Mouse (Mus musculus): ENCODE measurements around the gene Tex21.
"Not testable (repeated sequence)": the region's sequence is repeated elsewhere in the genome, so short reads cannot be mapped to it uniquely, and the experiment has no call there.

The Tex21 gene

GRCm38 (mm10) chr12:76196709-76197054, 49.9 kb downstream of the Tex21 start:
- DNase-seq (ENCODE audit: extremely low spot score, low read depth, low spot score) = peak; percentile 91

- peak; percentile 61 for DNase-seq (ENCODE audit: extremely low spot score, low read depth, low spot score)
Measured at GRCm38 (mm10) chr12:76195912-76196708, 50.4 kb downstream of the Tex21 start.

- DNase-seq (ENCODE audit: extremely low spot score, low read depth, low spot score) = no peak
Measured at GRCm38 (mm10) chr12:76194526-76194925, 52.0 kb downstream of the Tex21 start.

GRCm38 (mm10) chr12:76190940-76191339, 55.6 kb downstream of the Tex21 start:
- DNase-seq (ENCODE audit: extremely low spot score, low read depth, low spot score) = peak; percentile 41

- no peak for DNase-seq (ENCODE audit: extremely low spot score, low read depth, low spot score)
Measured at GRCm38 (mm10) chr12:76187849-76188248, 58.7 kb downstream of the Tex21 start.

- no peak for DNase-seq (ENCODE audit: extremely low spot score, low read depth, low spot score)
Measured at GRCm38 (mm10) chr12:76186473-76186872, 60.1 kb downstream of the Tex21 start.

- DNase-seq (ENCODE audit: extremely low spot score, low read depth, low spot score) = no peak
Measured at GRCm38 (mm10) chr12:76185167-76185816, 61.3 kb downstream of the Tex21 start.

- no peak for DNase-seq (ENCODE audit: extremely low spot score, low read depth, low spot score)
Measured at GRCm38 (mm10) chr12:76184271-76184670, 62.3 kb downstream of the Tex21 start.

GRCm38 (mm10) chr12:76182831-76183230, 63.7 kb downstream of the Tex21 start:
- no peak for DNase-seq (ENCODE audit: extremely low spot score, low read depth, low spot score)

GRCm38 (mm10) chr12:76181471-76181870, 65.1 kb downstream of the Tex21 start:
- no peak for DNase-seq (ENCODE audit: extremely low spot score, low read depth, low spot score)

GRCm38 (mm10) chr12:76180442-76180841, 66.1 kb downstream of the Tex21 start:
- DNase-seq (ENCODE audit: extremely low spot score, low read depth, low spot score) = no peak

GRCm38 (mm10) chr12:76179527-76179926, 67.0 kb downstream of the Tex21 start:
- DNase-seq (ENCODE audit: extremely low spot score, low read depth, low spot score) = no peak

GRCm38 (mm10) chr12:76179051-76179450, 67.5 kb downstream of the Tex21 start:
- DNase-seq (ENCODE audit: extremely low spot score, low read depth, low spot score) = no peak

GRCm38 (mm10) chr12:76177864-76178518, 68.6 kb downstream of the Tex21 start:
- DNase-seq (ENCODE audit: extremely low spot score, low read depth, low spot score) = peak; percentile 81

- DNase-seq (ENCODE audit: extremely low spot score, low read depth, low spot score) = peak; percentile 28
Measured at GRCm38 (mm10) chr12:76177000-76177863, 69.3 kb downstream of the Tex21 start, which contains the start of gene Esr2. Gene Esr2 (minus strand): TSS chr12:76177259.

GRCm38 (mm10) chr12:76165641-76166040, 80.9 kb downstream of the Tex21 start:
- DNase-seq (ENCODE audit: extremely low spot score, low read depth, low spot score) = no peak

GRCm38 (mm10) chr12:76152389-76152788, 94.2 kb downstream of the Tex21 start:
- not testable (repeated sequence) for DNase-seq (ENCODE audit: extremely low spot score, low read depth, low spot score)
